Mouse (Mus musculus): ENCODE data around the gene Tom1l2. TPM values are rescaled to one million over a fixed set of nuclear protein-coding genes. Genes with fewer than 3 reads are reported as not detected.
A peak's percentile ranks its signal among the peaks of the same experiment; 100 is the strongest.

The Tom1l2 gene
- total and polyA plus RNA-seq, 2 experiments from 2014 or later, result 31.3 to 77.3 TPM

DNA sequence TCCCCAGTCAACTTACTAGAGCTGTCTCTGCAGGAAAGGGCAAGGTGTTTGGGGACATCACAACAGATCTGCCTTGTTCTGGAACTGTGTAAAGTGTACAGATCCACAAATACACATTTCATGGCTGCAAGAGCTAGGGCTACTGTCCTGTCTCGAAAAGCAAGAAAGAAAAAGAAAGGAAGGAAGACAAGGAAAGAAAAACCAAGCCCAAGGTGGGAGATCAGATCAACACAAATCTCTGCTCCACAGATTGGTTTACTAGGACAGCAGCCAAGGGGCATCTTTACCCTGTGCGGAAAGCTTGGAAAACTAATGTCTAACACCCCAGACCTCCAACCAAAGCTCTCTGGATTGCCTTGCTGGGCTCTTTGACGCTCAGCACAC is 130.6 kb downstream of the Tom1l2 start:
- Histone ChIP-seq H3K27me3 (ENCODE audit: control insufficient read depth, insufficient read depth, low read length) (no peaks in the 10 kb centered on the region), H3K4me3 (ENCODE audit: low read depth, low read length) (peak overlapping the region; percentile 36; the same call in 1 of the 2 replicates), H3K27ac (ENCODE audit: low read depth) (peak overlapping the region; percentile 90), H3K36me3 (replicated peaks; ENCODE audit: control insufficient read depth, insufficient read depth, low read length) (no peaks in the 10 kb centered on the region), H3K9ac (replicated peaks; ENCODE audit: low read depth, low read length) (no peak overlapping the region), H3K9me3 (replicated peaks; ENCODE audit: control insufficient read depth, low read length) (no peaks in the 10 kb centered on the region), H3K4me1 (ENCODE audit: control insufficient read depth, insufficient read depth) (peaks cover 32% of the 10 kb centered on the region), H3K4me2 (ENCODE audit: low read depth, low read length) (peak overlapping the region; percentile 60)
- ATAC-seq (ENCODE audit: insufficient read depth, low read depth) (no peak), DNase-seq (ENCODE audit: low spot score) (no peak)
- 51% methylated on average over 3 of the region's 3 CpGs for whole genome bisulfite sequencing
- no peak for TF ChIP-seq CTCF (IDR thresholded peaks at IDR 0.05; ENCODE audit: low read depth)
- no peak for TF ChIP-seq EP300 (IDR thresholded peaks at IDR 0.05; ENCODE audit: low read depth)

DNA sequence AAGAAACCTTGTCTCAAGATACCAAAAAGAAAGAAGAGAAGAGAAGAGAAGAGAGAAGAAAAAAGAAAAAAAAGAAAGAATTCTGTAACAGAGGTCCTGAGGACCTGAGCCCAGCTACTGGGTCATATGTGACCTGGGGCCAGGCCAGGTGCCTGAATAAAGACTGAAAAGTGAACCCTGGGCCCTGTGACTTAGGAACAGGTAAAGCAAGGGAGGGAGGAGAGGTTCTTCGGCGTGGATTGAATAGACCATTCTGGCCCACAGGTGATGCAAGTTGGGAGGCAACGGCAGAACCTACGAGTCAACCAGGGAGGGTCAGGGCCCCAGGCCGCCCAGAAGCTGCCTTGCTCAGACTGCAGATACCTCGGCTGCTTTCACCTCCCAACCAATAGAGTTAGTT is 131.3 kb downstream of the Tom1l2 start:
- Histone ChIP-seq H3K27me3 (ENCODE audit: control insufficient read depth, insufficient read depth, low read length) (no peaks in the 10 kb centered on the region), H3K27ac (ENCODE audit: low read depth) (no peak overlapping the region; the same call in 1 of the 2 replicates), H3K4me2 (ENCODE audit: low read depth, low read length) (no peak overlapping the region), H3K4me3 (ENCODE audit: low read depth, low read length) (no peak overlapping the region), H3K4me1 (ENCODE audit: control insufficient read depth, insufficient read depth) (peaks cover 32% of the 10 kb centered on the region), H3K36me3 (replicated peaks; ENCODE audit: control insufficient read depth, insufficient read depth, low read length) (no peaks in the 10 kb centered on the region), H3K9me3 (replicated peaks; ENCODE audit: control insufficient read depth, low read length) (no peaks in the 10 kb centered on the region), H3K9ac (replicated peaks; ENCODE audit: low read depth, low read length) (no peak overlapping the region)
- no peak for DNase-seq (ENCODE audit: low spot score)
- ATAC-seq (ENCODE audit: insufficient read depth, low read depth), result no peak
- no peak for TF ChIP-seq CTCF (IDR thresholded peaks at IDR 0.05; ENCODE audit: low read depth)
- TF ChIP-seq EP300 (IDR thresholded peaks at IDR 0.05; ENCODE audit: low read depth), result no peak
- WGBS, result 90% methylated on average over 6 of the region's 6 CpGs

DNA sequence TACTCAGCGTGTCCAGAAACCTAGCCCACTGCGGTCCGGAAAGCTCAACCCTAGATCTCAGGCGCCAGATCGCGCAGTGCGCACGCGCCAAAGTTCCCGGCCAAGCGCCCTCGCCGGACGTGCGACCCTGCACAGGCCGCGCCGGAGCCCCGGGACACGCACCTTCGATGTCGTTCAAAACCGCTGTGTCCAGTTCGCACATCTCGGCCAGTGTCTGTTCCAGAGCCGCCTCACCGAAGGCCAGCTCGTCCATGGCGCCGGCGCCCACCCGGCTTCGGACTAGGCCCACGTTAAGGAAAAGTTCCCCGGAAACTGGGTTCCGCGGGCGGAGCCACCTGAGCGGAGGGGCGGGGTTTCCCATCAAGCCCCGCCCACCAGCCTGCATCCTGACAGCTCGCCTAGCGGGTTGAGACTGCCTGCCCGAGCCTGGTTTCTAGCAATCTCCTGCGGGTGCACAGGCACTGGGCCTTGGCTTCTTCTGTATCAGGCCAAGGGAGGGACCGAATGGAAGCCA is 132.4 kb downstream of the Tom1l2 start:
- peak overlapping the region; percentile 90 for H3K4me2 ChIP-seq (ENCODE audit: low read depth, low read length)
- DNase-seq (ENCODE audit: low spot score) (peak; percentile 86), ATAC-seq (ENCODE audit: insufficient read depth, low read depth) (peak; percentile 81)
- H3K9ac ChIP-seq (replicated peaks; ENCODE audit: low read depth, low read length), result peak overlapping the region; percentile 78
- H3K27ac ChIP-seq (ENCODE audit: low read depth), result peak overlapping the region; percentile 86
- peak overlapping the region; percentile 78 for H3K4me3 ChIP-seq (ENCODE audit: low read depth, low read length)
- H3K9me3 ChIP-seq (replicated peaks; ENCODE audit: control insufficient read depth, low read length), result no peaks in the 10 kb centered on the region
- no peaks in the 10 kb centered on the region for H3K27me3 ChIP-seq (ENCODE audit: control insufficient read depth, insufficient read depth, low read length)
- H3K36me3 ChIP-seq (replicated peaks; ENCODE audit: control insufficient read depth, insufficient read depth, low read length), result no peaks in the 10 kb centered on the region
- TF ChIP-seq CTCF (IDR thresholded peaks at IDR 0.05; ENCODE audit: low read depth) (no peak), EP300 (IDR thresholded peaks at IDR 0.05; ENCODE audit: low read depth) (no peak)
- peaks cover 23% of the 10 kb centered on the region for H3K4me1 ChIP-seq (ENCODE audit: control insufficient read depth, insufficient read depth)
- under 1% methylated on average over 46 of the region's 46 CpGs for WGBS

DNA sequence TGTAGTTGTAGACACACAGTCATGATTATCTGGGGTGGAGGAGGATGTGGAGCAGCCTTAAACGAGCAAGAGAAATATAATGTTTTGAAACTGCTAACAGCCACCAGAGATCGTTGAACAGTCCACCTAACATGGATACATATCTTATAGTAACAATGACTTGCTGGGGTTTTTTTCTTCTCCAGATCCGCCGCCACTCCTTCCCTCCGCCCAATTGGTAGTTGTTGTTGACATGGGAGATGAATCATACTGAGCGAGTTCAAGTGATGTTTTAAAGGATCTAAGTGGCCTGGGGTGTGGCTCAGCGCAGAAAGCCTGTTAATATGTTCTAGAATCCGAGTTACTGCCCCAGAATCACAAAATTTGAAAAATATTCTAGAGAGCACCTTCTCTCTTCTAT is 133.1 kb downstream of the Tom1l2 start:
- Histone ChIP-seq H3K4me1 (ENCODE audit: control insufficient read depth, insufficient read depth) (peaks cover 17% of the 10 kb centered on the region), H3K9me3 (replicated peaks; ENCODE audit: control insufficient read depth, low read length) (no peaks in the 10 kb centered on the region), H3K36me3 (replicated peaks; ENCODE audit: control insufficient read depth, insufficient read depth, low read length) (no peaks in the 10 kb centered on the region), H3K27ac (ENCODE audit: low read depth) (peak overlapping the region; percentile 86), H3K27me3 (ENCODE audit: control insufficient read depth, insufficient read depth, low read length) (no peaks in the 10 kb centered on the region), H3K4me3 (ENCODE audit: low read depth, low read length) (peak overlapping the region; percentile 78), H3K4me2 (ENCODE audit: low read depth, low read length) (peak overlapping the region; percentile 90), H3K9ac (replicated peaks; ENCODE audit: low read depth, low read length) (peak overlapping the region; percentile 78)
- ATAC-seq (ENCODE audit: insufficient read depth, low read depth) (no peak), DNase-seq (ENCODE audit: low spot score) (no peak)
- TF ChIP-seq EP300 (IDR thresholded peaks at IDR 0.05; ENCODE audit: low read depth), result no peak
- TF ChIP-seq CTCF (IDR thresholded peaks at IDR 0.05; ENCODE audit: low read depth), result no peak
- WGBS, result 17% methylated on average over 8 of the region's 8 CpGs

DNA sequence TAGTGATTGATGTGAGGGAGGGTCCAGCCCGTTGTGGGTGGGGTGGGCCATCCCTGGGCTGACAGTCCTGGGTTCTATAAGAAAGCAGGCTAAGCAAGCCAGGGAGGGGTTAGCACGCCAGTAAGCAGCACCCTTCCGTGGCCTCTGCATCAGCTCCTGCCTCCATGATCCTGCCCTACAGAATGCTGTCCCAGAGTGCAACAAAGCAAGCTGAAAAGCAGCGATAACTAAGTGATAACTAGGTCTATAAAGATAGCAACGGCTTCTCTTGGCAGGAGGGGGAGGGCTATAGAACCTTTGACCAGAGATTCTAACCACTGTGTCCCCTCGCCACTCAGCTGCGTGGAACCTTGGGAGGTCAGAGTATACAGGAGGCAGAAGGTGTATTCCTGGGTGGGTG is 135.2 kb downstream of the Tom1l2 start:
- Histone ChIP-seq H3K27ac (ENCODE audit: low read depth) (no peak overlapping the region), H3K9me3 (replicated peaks; ENCODE audit: control insufficient read depth, low read length) (no peaks in the 10 kb centered on the region), H3K27me3 (ENCODE audit: control insufficient read depth, insufficient read depth, low read length) (no peaks in the 10 kb centered on the region), H3K4me1 (ENCODE audit: control insufficient read depth, insufficient read depth) (peaks cover 12% of the 10 kb centered on the region), H3K36me3 (replicated peaks; ENCODE audit: control insufficient read depth, insufficient read depth, low read length) (no peaks in the 10 kb centered on the region), H3K4me2 (ENCODE audit: low read depth, low read length) (no peak overlapping the region), H3K9ac (replicated peaks; ENCODE audit: low read depth, low read length) (no peak overlapping the region), H3K4me3 (ENCODE audit: low read depth, low read length) (no peak overlapping the region)
- no peak for TF ChIP-seq EP300 (IDR thresholded peaks at IDR 0.05; ENCODE audit: low read depth)
- TF ChIP-seq CTCF (IDR thresholded peaks at IDR 0.05; ENCODE audit: low read depth), result no peak
- WGBS, result 67% methylated on average over 7 of the region's 7 CpGs
- ATAC-seq (ENCODE audit: insufficient read depth, low read depth) (no peak), DNase-seq (ENCODE audit: low spot score) (no peak)

DNA sequence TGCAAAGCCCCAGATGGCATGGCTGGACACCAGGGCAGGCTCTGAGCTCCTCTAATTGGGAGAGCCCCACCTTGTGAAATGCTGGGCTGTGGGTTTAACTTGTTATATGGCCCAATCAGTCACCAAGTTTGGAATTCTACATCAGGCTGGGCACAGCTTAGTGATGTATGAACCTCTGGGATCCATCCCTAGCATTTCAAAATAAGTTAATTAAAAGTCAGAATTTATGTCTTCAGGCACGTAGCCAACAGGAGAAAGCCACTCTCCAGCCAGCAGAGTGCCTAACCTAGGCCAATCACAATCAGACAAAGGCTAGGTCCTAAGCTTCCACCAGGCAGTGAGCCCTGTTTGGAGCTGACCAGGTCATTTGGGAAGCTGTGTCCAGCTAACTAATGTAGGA is 136.0 kb downstream of the Tom1l2 start:
- Histone ChIP-seq H3K36me3 (replicated peaks; ENCODE audit: control insufficient read depth, insufficient read depth, low read length) (no peaks in the 10 kb centered on the region), H3K27ac (ENCODE audit: low read depth) (no peak overlapping the region), H3K27me3 (ENCODE audit: control insufficient read depth, insufficient read depth, low read length) (no peaks in the 10 kb centered on the region), H3K9ac (replicated peaks; ENCODE audit: low read depth, low read length) (no peak overlapping the region), H3K9me3 (replicated peaks; ENCODE audit: control insufficient read depth, low read length) (no peaks in the 10 kb centered on the region), H3K4me3 (ENCODE audit: low read depth, low read length) (no peak overlapping the region), H3K4me2 (ENCODE audit: low read depth, low read length) (no peak overlapping the region), H3K4me1 (ENCODE audit: control insufficient read depth, insufficient read depth) (peaks cover 12% of the 10 kb centered on the region)
- 79% methylated on average over 1 of the region's 1 CpGs for WGBS
- ATAC-seq (ENCODE audit: insufficient read depth, low read depth), result no peak
- no peak for TF ChIP-seq EP300 (IDR thresholded peaks at IDR 0.05; ENCODE audit: low read depth)
- TF ChIP-seq CTCF (IDR thresholded peaks at IDR 0.05; ENCODE audit: low read depth), result no peak
- DNase-seq (ENCODE audit: low spot score), result no peak
